Mouse (Mus musculus) Muller cell, postnatal 12 days (primary cell): ENCODE results near the gene Junb.

Experiments
- DNase-seq: peaks from one replicate; pipeline ENCODE4 v3.0.0-alpha.2; 2015; ENCODE audit errors: inconsistent ontology term

The Junb gene

GRCm38 (mm10) chr8:84989311-84989731 is 10.8 kb upstream of the Junb start:
- DNase-seq, result peak; percentile 64

DNA sequence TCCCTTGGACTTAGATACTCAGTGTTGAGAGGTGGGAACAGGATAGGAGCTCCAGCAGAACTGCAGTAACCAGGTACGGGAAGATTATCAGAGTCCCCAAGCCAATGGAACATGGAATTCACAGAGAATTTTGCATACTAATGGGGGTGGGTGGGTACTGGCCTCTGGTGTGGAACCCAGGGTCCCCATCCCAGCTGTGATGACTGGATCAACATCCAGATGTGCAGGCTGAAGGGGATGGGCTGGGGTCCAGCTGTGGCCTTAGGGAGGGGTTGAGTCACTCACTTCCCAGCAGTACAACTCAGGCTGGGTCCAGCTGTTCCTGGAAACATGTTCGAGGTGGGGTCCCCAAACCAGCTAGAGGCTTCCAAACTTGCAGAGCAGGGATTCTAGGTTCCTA is 9.4 kb upstream of the Junb start:
- DNase-seq, result no peak

GRCm38 (mm10) chr8:84987388-84987787 is 8.9 kb upstream of the Junb start:
- no peak for DNase-seq

DNA sequence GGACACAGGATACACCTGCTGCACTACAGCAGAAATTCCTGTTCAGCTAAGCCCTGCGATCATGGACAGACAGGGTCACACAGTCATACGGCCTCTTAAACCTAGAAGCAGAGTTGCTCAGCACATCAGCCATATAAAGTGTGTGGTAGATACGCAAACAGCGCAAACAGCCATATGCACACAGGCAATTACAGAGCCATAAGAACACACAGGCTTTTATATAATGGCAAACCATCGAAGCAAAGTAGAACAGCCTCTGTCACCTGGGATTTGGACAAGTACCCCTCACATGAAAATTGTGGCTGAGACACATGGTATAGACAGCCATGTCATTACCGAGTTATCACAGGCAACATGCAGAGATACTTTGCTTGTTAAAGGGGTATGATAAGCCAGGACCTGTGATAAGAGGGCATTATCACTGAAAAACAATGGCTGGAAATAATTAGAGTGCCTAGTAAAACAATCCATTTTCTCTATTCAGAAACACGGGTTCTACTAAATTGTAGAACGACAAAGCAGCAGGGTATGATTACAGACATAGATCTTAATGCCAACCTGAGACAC is 7.9 kb upstream of the Junb start:
- no peak for DNase-seq

DNA sequence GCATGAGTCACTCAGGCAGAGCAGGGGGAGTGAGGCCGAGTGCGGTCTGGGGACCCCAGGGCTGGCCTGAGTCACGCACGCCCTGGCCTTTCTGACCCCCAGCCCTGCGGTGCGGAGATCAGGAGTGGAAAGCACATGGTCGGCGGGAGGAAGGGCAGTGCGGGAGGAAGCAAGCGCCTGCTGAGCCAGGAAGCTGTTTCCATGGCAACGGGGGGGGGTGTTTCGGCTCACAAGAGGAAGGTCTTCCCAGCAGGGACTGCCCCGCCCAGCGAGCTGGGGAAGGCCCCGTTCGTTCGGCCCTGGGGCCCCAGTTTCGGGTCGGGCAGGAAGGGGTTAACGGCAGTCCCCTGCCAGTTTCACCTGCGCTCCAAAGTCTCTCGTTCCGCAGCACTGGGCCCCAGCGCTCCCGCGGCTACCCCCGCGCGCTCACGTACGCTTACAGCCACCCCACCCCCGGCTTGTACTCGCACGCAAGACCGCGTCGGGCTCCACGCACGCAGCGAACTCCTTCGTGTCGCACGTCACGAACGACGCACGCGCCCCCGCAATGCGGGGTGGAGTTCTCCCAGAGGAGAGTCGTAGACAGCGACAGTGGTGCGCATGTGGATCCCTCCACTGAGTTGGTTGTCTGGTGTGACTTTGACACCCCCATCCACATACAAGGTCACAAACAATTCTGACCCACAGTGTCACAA is 7.3 kb upstream of the Junb start:
- peak; percentile 91 for DNase-seq

DNA sequence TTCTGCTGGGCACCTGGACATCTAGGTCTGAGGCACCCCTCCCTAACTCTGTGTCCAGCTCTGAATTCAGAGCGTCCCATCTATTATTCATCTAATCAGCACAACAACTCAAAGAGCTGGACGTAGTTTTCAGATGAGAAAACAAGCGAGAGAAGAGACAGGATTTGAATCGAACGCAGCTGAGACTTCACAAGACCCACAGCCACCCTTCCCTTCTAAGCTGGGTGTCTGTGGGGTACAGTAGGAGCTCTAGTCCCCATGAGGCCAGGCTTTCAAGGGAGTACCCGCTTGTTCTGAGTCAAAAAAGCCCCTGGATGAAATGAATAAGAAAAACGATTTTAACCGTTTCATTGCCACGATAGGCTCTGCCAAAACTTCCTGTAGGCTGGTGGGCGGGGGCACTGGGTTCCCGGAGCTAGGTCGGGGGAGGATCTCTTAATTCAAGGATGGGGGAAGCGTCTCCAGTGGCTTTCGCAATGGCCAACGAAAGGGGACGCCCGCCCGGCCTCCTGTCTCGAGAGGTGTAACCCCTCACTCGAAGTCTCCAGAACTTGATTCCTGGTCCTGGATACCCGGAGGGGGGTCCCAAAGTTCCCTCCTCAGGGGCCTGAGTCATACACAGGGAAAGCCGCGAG is 6.6 kb upstream of the Junb start:
- DNase-seq, result no peak

- peak; percentile 40 for DNase-seq
Measured at GRCm38 (mm10) chr8:84984294-84985048, 6.0 kb upstream of the Junb start.

GRCm38 (mm10) chr8:84982499-84983011 is 4.0 kb upstream of the Junb start:
- DNase-seq, result no peak

- no peak for DNase-seq
Measured at GRCm38 (mm10) chr8:84981644-84982498, 3.4 kb upstream of the Junb start.

- DNase-seq, result peak; percentile 89
Measured at GRCm38 (mm10) chr8:84980622-84981358, 2.3 kb upstream of the Junb start.

- DNase-seq, result peak; percentile 99
Measured at GRCm38 (mm10) chr8:84979599-84980421, 1.3 kb upstream of the Junb start.

DNA sequence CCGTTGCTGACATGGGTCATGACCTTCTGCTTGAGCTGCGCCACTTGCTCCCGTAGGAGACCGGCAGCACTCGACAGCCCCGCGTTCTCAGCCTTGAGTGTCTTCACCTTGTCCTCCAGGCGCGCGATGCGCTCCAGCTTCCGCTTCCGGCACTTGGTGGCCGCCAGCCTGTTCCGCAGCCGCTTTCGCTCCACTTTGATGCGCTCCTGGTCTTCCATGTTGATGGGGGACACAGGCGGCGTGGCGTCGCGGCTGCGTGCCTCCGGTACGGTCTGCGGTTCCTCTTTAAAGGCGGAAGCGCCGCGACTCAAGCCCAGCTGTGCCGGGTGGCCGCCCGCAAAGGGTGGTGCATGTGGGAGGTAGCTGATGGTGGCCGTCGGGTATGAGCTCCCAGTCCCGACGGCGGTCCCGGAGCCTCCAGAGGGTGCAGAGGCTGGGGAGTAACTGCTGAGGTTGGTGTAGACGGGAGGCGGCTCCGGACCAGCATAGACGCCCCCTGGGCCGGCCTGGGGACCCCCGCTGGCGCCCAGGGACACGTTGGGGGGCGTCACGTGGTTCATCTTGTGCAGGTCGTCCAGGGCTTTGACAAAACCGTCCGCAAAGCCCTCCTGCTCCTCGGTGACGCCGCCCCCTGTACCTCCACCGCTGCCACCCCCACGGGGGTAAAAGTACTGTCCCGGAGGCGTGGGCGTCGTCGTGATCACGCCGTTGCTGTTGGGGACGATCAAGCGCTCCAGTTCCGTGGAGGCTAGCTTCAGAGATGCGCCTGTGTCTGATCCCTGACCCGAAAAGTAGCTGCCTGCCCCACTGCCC is 877 bp downstream of the Junb start:
- DNase-seq, result peak; percentile 61

DNA sequence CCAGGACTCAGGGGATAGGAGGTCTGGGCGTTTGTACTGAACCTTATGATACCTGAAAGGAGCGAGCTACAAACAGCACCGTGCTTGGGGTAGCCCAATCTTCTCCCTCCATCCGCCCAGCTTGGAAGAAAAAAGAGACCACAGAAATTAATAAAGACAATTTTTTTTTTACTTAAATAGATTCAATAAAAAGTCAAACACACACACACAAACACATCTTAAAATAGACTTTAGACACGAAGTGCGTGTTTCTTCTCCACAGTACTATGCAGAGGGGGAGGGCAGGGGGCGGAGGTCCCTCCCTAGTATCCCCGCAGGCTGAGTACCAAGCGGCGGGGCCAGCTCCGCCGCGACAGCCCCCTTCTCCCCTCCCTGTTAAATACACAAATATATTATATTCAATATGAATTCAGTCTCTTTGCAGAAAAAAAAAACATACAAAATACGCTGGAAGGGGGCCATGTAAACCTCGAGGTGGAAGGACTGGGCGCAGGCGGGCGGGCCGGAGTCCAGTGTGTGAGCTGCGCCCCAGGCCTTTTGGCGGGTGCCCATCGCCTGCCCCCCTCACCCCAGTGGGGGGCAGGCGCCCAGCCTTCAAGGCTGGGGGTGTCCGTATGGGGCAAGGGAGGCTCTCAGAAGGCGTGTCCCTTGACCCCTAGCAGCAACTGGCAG is 1.6 kb downstream of the Junb start:
- DNase-seq, result peak; percentile 72

GRCm38 (mm10) chr8:84976031-84976762 is 2.3 kb downstream of the Junb start:
- DNase-seq, result peak; percentile 97

DNA sequence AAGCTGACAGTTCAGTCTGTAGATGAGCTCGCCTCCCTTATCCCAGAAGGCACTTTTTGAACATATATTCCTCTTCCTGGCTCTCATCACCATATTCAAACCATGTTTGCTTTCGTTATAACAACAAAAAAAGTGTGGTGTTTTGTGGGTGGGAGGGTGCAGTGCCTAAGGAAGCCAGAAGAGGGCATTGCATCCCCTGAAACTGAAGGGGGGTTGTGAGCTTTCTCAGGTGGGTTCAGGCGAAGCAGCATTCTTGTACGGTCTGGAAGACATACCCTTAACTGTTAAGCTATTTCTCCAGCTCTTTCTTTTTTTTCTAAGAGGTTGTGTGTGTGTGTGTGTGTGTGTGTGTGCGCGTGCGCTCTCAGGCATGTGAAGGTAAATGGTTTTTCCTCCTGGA is 3.1 kb downstream of the Junb start:
- DNase-seq, result peak; percentile 73

GRCm38 (mm10) chr8:84974543-84975142 is 3.9 kb downstream of the Junb start:
- peak; percentile 41 for DNase-seq
